Mouse (Mus musculus) lung, embryonic 14.5 days (tissue): ENCODE measurements around the gene Tiam2. TPM values are rescaled to one million over a fixed set of nuclear protein-coding genes. Genes with fewer than 3 reads are reported as not detected.

Experiments used
- ATAC-seq: fragments of 200-750 bp; cut with Nextera tagmentation; 2 replicates; pipeline ENCODE4 v1.8.0; 2017; ENCODE audit warnings: mild to moderate bottlenecking, moderate TSS enrichment, moderate library complexity; ENCODE audit not compliant: insufficient read depth
- DNase-seq: peaks from one replicate; pipeline ENCODE4 v3.0.0-alpha.2; 2015
- H3K27ac ChIP-seq: fragments of 300-500 bp; sonication (generic); 2 replicates; pipeline ENCODE4 v1.5.1; 2014; ENCODE audit warnings: low read depth, mild to moderate bottlenecking, moderate library complexity
- H3K27me3 ChIP-seq: fragments of 300-500 bp; sonication (generic); 2 replicates; pipeline ENCODE4 v1.6.1; 2014; ENCODE audit warnings: low read length, control low read depth; ENCODE audit not compliant: insufficient read depth
- H3K36me3 ChIP-seq: fragments of 300-500 bp; sonication (generic); 2 replicates; pipeline ENCODE4 v1.6.1; 2014; ENCODE audit warnings: control low read depth; ENCODE audit not compliant: insufficient read depth
- H3K4me1 ChIP-seq: fragments of 300-500 bp; sonication (generic); 2 replicates; pipeline ENCODE4 v1.6.1; 2014; ENCODE audit warnings: antibody characterized with exemption, control low read depth; ENCODE audit not compliant: insufficient read depth
- H3K4me2 ChIP-seq: fragments of 300-500 bp; sonication (generic); 2 replicates; pipeline ENCODE4 v1.6.1; 2014; ENCODE audit warnings: mild to moderate bottlenecking
- H3K4me3 ChIP-seq: fragments of 300-500 bp; sonication (generic); 2 replicates; pipeline ENCODE4 v1.5.1; 2014; ENCODE audit warnings: low read depth, low read length
- H3K9ac ChIP-seq: fragments of 300-500 bp; sonication (generic); 2 replicates; pipeline ENCODE4 v1.6.1; 2014
- H3K9me3 ChIP-seq: fragments of 300-500 bp; sonication (generic); 2 replicates; pipeline ENCODE4 v1.6.1; 2016; ENCODE audit warnings: low read depth, low read length, control low read depth
- CTCF ChIP-seq: IDR thresholded peaks from 2 replicates; pipeline ENCODE4 v1.5.1; 2016; ENCODE audit warnings: antibody characterized with exemption, low read depth
- WGBS: fragments of 180-500 bp; shearing (Covaris S2); extraction: QIAGEN DNeasy Blood & Tissue Kit; methylation state at CpG from one replicate; pipeline ENCODE4 v1.1.7; 2014; 5-methylcytosine and 5-hydroxymethylcytosine counted together
- polyA plus RNA-seq: library from polyadenylated mRNA; unstranded; fragments of >200 nt; fragmentation: Nextera tagmentation; extraction: Ambion mirVana; gene quantifications from 2 replicates; pipeline ENCODE4 v1.2.1, GENCODE M21; 2014

Tiam2 gene
- polyA plus RNA-seq, 1 experiment from 2014 or later = 7.3 TPM

DNA sequence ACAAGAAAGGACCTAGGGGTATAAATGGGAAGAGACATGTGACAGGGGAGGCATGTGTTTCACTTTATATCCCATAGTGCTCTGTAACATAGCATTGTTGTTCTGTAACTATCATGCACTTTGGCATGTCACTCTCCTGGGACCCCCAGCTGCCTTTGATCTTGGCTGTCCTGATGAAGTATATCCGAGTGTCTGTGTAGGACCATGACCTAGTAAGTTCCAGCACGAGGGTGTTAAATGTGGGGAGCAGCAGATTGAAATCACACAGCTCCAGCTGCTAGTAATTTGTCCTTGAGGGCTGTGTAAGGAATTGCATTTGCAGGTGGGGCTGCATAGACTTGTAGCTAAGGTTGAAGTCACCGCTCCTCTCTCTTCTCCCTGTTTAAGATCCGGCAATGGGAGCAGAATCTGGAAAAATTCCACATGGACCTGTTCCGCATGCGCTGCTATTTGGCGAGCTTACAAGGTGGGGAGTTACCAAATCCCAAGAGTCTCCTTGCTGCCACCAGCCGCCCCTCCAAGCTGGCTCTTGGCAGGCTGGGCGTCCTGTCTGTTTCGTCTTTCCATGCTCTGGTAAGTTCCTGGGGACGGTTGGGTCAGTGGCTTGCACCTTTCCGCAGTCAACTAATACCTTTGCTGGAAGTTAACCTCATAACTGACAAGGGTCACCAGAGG lies 110.6 kb downstream of the Tiam2 start:
- DNase-seq (no peak), ATAC-seq (peak; percentile 47)
- Histone ChIP-seq H3K27ac (no peak overlapping the region), H3K36me3 (no peaks in the 10 kb centered on the region), H3K27me3 (no peaks in the 10 kb centered on the region), H3K4me2 (no peak overlapping the region), H3K9me3 (no peaks in the 10 kb centered on the region), H3K9ac (no peak overlapping the region), H3K4me3 (no peak overlapping the region), H3K4me1 (no peaks in the 10 kb centered on the region)
- WGBS = 65% methylated on average over 12 of the region's 12 CpGs
- TF ChIP-seq CTCF = no peak

DNA sequence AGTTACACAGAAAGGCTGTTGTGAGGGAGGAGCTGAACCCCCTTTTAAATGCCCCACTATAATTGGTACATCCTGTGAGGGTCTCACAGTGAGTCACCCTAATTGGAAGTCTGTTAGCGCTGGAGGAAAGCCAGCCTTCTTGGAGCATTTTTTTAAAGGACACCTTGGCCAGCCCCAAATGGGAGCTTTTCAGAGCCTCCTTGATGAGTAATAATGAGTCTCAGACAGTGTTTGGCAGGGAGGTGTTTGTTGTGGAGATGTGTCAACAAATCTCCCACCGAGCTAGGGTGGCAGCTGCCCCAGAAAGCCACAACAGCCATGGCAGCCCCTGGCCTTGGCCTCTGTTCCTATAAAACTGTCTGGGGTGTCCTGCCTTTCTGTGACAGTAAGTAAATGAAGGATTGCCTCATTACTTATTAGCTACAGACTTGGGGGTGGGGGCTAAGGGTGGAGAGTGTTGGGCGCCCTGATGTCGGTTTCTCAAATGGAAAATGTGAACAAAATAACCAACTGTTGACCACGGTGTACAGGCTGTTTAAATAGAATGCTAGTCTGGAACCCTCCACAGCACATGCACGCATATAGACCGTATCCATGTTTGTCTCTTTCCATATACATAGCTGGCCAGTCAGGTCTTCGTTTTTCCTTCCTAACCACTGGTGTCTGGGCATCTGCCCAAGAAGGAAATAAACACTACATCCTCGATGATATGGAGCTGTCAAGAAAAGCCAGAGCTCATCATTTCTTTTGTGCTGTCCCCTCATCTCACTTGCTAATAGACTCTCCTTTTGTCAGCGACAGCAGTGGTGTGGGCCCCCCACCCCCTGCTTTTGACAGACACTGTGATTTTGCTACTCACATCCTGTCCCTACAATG lies 116.4 kb downstream of the Tiam2 start:
- Histone ChIP-seq H3K9me3 (no peaks in the 10 kb centered on the region), H3K4me1 (no peaks in the 10 kb centered on the region), H3K36me3 (no peaks in the 10 kb centered on the region), H3K4me2 (no peak overlapping the region), H3K9ac (no peak overlapping the region), H3K27ac (no peak overlapping the region), H3K27me3 (no peaks in the 10 kb centered on the region), H3K4me3 (no peak overlapping the region)
- ATAC-seq (peak; percentile 85), DNase-seq (peak; percentile 83)
- TF ChIP-seq CTCF = no peak
- 33% methylated on average over 10 of the region's 10 CpGs for WGBS

DNA sequence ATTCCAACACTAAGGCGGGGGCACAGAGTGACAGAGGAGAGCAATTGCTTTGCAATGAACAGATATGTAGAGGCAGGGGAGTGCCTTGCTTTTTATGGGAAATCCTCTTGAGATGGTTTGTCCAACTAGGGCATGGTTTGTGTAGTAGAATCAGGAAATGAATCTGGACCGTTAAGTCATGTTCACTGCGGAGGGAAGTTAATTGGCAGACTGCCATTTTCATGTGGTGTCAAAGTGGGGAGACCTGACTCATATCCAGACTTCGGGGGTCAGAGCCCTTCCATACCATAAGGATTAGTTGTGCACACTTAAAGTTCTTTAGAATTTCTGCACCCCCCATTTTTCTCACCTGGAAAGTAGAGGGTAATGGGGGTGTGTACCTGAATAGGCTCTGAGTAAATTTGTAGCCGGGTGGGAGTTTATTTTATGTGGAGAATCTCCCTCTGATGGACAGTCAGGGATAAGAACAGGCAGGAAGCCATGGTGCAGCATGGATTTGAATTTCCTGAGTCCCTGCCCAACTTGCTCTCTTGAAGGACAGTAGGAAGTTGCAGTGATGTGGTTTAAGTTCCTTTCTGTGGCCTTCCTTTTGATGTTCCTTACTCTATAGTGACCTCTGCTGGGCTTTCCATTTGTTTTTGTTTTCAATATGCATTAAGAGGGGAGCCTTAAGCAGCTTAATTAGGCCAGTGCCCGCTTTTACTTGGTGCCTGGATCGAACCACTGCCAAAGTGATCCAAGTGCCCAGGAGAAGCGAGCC lies 120.0 kb downstream of the Tiam2 start:
- Histone ChIP-seq H3K36me3 (no peaks in the 10 kb centered on the region), H3K9ac (no peak overlapping the region), H3K4me2 (no peak overlapping the region), H3K9me3 (no peaks in the 10 kb centered on the region), H3K4me3 (no peak overlapping the region), H3K27me3 (no peaks in the 10 kb centered on the region), H3K27ac (no peak overlapping the region), H3K4me1 (no peaks in the 10 kb centered on the region)
- peak; percentile 55 for TF ChIP-seq CTCF
- DNase-seq (peak; percentile 88), ATAC-seq (no peak)
- 48% methylated on average over 8 of the region's 8 CpGs for WGBS

DNA sequence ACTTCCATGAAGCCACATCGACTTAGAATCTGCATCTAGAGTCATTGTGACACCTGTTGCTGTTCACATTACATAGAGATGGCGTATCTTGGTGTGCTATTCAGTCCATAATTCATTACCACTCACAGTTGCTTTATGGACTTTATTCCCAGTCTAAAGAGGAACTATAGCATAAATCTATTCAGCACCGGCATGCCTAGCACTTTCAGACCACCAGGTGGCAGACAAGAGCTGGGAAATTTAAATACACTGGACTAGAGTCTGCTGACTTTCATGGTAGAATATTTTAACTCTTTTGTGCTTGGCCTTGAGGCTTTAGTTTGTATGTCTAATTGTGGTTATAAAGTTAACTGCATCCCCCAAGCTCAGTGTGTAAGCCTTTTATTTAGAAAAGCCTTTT lies 122.4 kb downstream of the Tiam2 start:
- Histone ChIP-seq H3K27me3 (no peaks in the 10 kb centered on the region), H3K4me2 (no peak overlapping the region), H3K9ac (no peak overlapping the region), H3K4me3 (no peak overlapping the region), H3K4me1 (no peaks in the 10 kb centered on the region), H3K9me3 (no peaks in the 10 kb centered on the region), H3K36me3 (no peaks in the 10 kb centered on the region), H3K27ac (no peak overlapping the region)
- DNase-seq (peak; percentile 94), ATAC-seq (0 out of 2 replicates have a peak, but pooled peaks have one; percentile 18)
- TF ChIP-seq CTCF = peak; percentile 86
- WGBS = 26% methylated on average over 3 of the region's 3 CpGs

DNA sequence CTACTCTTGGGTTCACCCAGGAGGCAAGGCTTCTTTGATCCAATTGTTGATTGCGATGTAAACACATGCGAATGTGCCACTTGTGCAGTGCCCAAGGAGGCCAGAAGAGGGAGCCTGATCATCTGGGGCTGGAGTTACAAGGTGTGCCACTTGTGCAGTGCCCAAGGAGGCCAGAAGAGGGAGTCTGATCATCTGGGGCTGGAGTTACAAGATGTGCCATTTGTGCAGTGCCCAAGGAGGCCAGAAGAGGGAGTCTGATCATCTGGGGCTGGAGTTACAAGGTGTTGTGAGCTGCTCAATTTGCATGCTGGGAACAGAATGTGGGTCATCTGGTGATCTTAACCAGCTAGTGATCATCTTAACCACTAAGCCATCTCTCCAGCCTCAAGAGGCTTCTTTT lies 124.7 kb downstream of the Tiam2 start:
- Histone ChIP-seq H3K9ac (no peak overlapping the region), H3K9me3 (no peaks in the 10 kb centered on the region), H3K4me3 (no peak overlapping the region), H3K27me3 (no peaks in the 10 kb centered on the region), H3K4me1 (no peaks in the 10 kb centered on the region), H3K4me2 (no peak overlapping the region), H3K27ac (no peak overlapping the region), H3K36me3 (no peaks in the 10 kb centered on the region; the same call in 1 of the 2 replicates)
- TF ChIP-seq CTCF = peak; percentile 92
- 57% methylated on average over 2 of the region's 2 CpGs for WGBS
- DNase-seq (peak; percentile 77), ATAC-seq (peak; percentile 32; the same call in 1 of the 2 replicates)

DNA sequence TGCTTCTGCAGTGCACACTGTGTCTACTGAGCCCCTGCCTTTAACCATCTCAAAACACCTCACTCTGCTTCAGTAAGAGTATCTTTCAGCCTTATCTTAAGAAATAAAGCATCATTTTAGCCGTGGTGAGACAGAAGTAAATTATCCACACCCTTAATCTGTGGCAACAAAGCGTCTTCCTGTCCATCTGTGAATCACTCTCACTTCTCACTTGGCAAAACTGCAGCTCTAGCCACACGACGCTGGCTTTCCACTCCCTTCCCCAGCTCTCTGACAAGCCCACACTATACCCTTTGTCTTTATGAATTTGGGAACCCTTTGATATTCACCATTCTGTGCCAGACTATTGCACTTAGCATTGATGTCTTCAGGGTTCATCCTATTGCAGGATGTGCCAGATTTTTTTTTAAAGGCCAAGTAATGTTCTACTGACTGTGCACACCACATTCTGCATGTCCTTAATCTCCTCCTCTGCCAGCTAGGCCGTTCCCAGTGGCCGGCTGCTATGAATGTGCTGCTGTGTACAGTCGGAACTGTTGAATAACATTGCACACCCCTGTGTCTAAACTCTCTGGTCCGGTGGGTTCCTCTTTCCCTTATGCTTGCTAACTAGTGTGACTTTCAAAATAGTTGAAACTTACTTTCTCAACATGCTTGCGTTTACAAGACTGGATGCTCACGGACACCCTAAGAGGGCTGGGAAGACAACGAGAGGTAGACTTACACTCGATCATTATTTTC lies 126.4 kb downstream of the Tiam2 start:
- Histone ChIP-seq H3K4me2 (no peak overlapping the region), H3K27ac (no peak overlapping the region), H3K27me3 (no peaks in the 10 kb centered on the region), H3K9ac (no peak overlapping the region), H3K36me3 (no peaks in the 10 kb centered on the region; the same call in 1 of the 2 replicates), H3K9me3 (no peaks in the 10 kb centered on the region), H3K4me1 (no peaks in the 10 kb centered on the region), H3K4me3 (no peak overlapping the region)
- no peak for ATAC-seq
- no peak for TF ChIP-seq CTCF
- WGBS = 79% methylated on average over 12 of the region's 12 CpGs
- no peak for DNase-seq
